Comparison of ENCODE assay signal across 10 mouse cellular contexts in the genomic region with DNA sequence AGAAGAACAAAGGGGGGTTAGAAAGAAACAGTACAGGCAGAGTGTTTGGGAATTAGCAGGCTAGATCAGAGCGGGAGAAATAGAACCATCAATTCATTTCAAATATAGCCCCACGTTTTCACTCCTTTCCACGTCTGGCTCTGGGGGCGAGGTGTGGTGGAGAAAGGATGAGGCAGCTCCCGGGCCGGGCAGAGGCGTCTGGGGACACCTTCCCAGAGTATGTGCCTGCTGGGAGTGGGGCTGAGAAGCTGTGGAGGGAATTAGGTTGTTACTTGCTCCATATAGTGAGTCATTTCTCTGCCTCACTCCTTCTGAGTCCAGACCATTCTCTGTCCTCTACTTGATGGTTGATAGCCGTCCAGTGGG. TPM values are rescaled to one million over a fixed set of nuclear protein-coding genes. Genes with fewer than 3 reads are reported as not detected.
DNase-seq lines count a peak whose midpoint lies in the region; TF ChIP-seq lines count a peak whose summit lies in the region.
"Had no signal": no experiment of that assay in that cellular context is flagged by ENCODE, and none has a peak within 500 bp of the region (broad histone marks: within the 10 kb centered on the region; RNA-seq: fewer than 3 reads in every experiment).

No protein-coding gene starts in this region.

- no peaks in the 10 kb centered on the region for H3K4me1 ChIP-seq in cortical plate, adult 2 months (ENCODE audit: control insufficient read depth, insufficient read depth, low read length)

- peak overlapping the region; percentile 74; the same call in 1 of the 2 replicates for H3K27ac ChIP-seq in cortical plate, adult 2 months (ENCODE audit: insufficient read depth, low read length)

- intact Hi-C loops in left cerebral cortex, postnatal 25 days (cut with DNase I), result loop anchor here (1.0 to 5.0 kb wide), 2 partner anchors 38 to 57 kb away; no protein-coding TSS in a partner anchor

- peak; percentile 36 for DNase-seq in kidney, adult 18-20 months
- DNase-seq in kidney, adult 11 months, result no peak
- peak; percentile 21 for DNase-seq in MN1 (ENCODE audit: low spot score)
- DNase-seq in left cerebral cortex, postnatal 25 days (ENCODE audit: low spot score in 2 of 2), result peak; percentile 62 to 93
- no peak for DNase-seq in cerebellum, postnatal 4 days (ENCODE audit: low spot score in 2 of 2)
- DNase-seq in B cell, adult 2 months, result no peak
- no peak for DNase-seq in lung, postnatal 14 days
- DNase-seq: cerebellum, postnatal 36 days had no signal

- TF ChIP-seq POLR2A in cortical plate, adult 2 months (IDR thresholded peaks at IDR 0.05; ENCODE audit: extremely low read depth, insufficient read depth, low read length), result no peak

- TF ChIP-seq CTCF in cortical plate, adult 2 months (IDR thresholded peaks at IDR 0.05; ENCODE audit: extremely low read depth, insufficient read depth, low read length), result no peak

- H3K4me3 ChIP-seq in cortical plate, adult 2 months (ENCODE audit: insufficient read depth, low read length), result peak overlapping the region; percentile 96

RNA-seq across cellular contexts. Expression of a gene that starts 0.9 kb away (rescaled TPM):
- 24.8 and 28.7 TPM in 2 replicates for polyA plus RNA-seq in cortical plate, adult 2 months (2012; rRNA removed)
- total RNA-seq in left cerebral cortex, postnatal 25 days (2021), result 10 to 100 TPM; 55.1 to 60.7 TPM
- polyA plus RNA-seq: G1E had no signal

Comparison
In these comparisons a context has a peak if more than half of its experiments do, and no peak if none do; other contexts are left out.
1. DNase-seq: peak in kidney, adult 18-20 months (single experiment), MN1 (single experiment) and left cerebral cortex, postnatal 25 days (2 of 2); none in kidney, adult 11 months (single experiment), cerebellum, postnatal 4 days (0 of 2), B cell, adult 2 months (0 of 2) and lung, postnatal 14 days (single experiment).